Mouse (Mus musculus) heart, embryonic 10.5 days (tissue): Measurements from ENCODE around the gene Ctla4. TPM values are rescaled to one million over a fixed set of nuclear protein-coding genes. Genes with fewer than 3 reads are reported as not detected.

Experiments used
- DNase-seq: peaks from one replicate; pipeline ENCODE4 v3.0.0-alpha.2; 2017; ENCODE audit warnings: low spot score
- H3K27ac ChIP-seq: fragments of 300-500 bp; sonication (generic); 2 replicates; pipeline ENCODE4 v1.5.1; 2016; ENCODE audit warnings: mild to moderate bottlenecking
- H3K27me3 ChIP-seq: fragments of 300-500 bp; sonication (generic); 2 replicates; pipeline ENCODE4 v1.6.1; 2016; ENCODE audit warnings: mild to moderate bottlenecking; ENCODE audit not compliant: poor library complexity, insufficient read depth, severe bottlenecking
- H3K36me3 ChIP-seq: fragments of 300-500 bp; sonication (generic); 2 replicates; pipeline ENCODE4 v1.6.1; 2016; ENCODE audit warnings: mild to moderate bottlenecking, moderate library complexity
- H3K4me1 ChIP-seq: fragments of 300-500 bp; sonication (generic); 2 replicates; pipeline ENCODE4 v1.6.1; 2016; ENCODE audit warnings: mild to moderate bottlenecking
- H3K4me3 ChIP-seq: fragments of 300-500 bp; sonication (generic); 2 replicates; pipeline ENCODE4 v1.5.1; 2016; ENCODE audit warnings: mild to moderate bottlenecking, moderate library complexity
- H3K9me3 ChIP-seq: fragments of 300-500 bp; sonication (generic); 2 replicates; pipeline ENCODE4 v1.6.1; 2016; ENCODE audit warnings: mild to moderate bottlenecking, moderate library complexity
- WGBS: fragments of 180-500 bp; shearing (Covaris S2); methylation state at CpG from one replicate; pipeline ENCODE4 v1.1.7; 2016; 5-methylcytosine and 5-hydroxymethylcytosine counted together
- polyA plus RNA-seq: library from polyadenylated mRNA; unstranded; fragments of >200 nt; fragmentation: Nextera tagmentation; extraction: Ambion mirVana; gene quantifications from 2 replicates; pipeline ENCODE4 v1.2.1, GENCODE M21; 2016

Ctla4 gene
- polyA plus RNA-seq, 1 experiment from 2014 or later, result not detected

DNA sequence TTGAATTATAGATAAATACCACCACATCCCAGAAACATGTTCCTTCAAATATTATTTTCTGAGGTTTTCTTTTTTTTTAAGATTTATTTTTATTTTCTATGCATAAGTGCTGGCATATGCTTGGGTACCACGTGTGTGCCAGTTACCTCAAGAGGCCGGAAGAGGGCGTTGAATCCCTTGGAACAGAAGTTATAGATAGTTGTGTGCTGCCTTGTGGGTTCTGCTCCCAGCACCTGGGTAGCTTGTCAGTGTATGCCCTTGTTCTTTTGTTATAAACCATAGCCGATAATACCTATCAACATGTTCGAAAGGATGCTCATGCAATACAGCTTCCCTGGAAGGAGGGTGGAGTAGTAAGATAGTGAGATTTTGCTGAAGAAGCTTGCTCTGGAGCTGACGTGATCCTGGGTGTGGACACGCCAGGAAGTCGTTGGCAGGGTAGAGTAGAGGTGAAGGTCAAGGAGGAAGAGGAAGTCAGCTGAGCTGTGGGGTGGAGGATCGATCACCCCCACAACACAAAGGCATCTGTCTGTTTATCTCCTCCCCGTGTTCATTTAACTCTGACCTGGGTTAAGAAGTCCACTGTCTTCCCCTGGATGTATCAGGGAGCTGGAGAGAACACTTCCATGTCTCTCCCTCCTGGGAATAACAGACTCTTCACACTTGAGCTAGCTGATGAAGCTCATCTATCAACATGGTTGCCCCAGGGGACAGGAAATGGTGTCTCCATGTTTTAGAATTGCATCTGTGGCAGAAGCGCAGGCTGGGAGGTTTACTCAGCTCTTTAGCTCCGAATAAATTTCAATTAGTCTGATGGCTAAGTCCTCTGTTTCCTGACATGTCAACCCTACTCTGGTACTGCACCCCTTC lies 29.2 kb upstream of the Ctla4 start:
- H3K36me3 ChIP-seq, result no peaks in the 10 kb centered on the region
- H3K4me3 ChIP-seq, result no peak overlapping the region
- no peak overlapping the region for H3K27ac ChIP-seq
- DNase-seq, result no peak
- no peaks in the 10 kb centered on the region for H3K27me3 ChIP-seq
- 64% methylated on average over 12 of the region's 12 CpGs for WGBS
- H3K9me3 ChIP-seq, result no peaks in the 10 kb centered on the region
- H3K4me1 ChIP-seq, result peaks cover 23% of the 10 kb centered on the region

DNA sequence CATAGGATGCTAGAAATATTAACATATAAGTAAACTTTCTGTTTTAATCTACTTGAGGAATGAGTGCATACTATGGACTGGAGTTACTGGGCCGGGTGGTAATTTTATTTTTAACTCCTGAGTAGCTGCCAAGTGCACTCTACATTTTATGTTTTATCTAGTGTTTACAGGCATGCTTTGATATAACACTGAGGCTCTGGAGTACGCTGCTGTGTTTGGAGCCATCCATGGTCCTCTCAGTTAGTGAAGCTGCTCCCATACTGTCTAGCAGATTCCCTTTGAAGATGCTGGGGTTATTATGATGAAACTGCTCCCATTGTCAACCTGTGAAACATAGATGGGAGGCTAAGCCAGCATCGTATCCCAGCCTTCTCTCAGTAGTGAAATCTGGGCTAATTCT lies 27.6 kb upstream of the Ctla4 start:
- Histone ChIP-seq H3K9me3 (no peaks in the 10 kb centered on the region), H3K4me1 (peaks cover 21% of the 10 kb centered on the region), H3K4me3 (no peak overlapping the region), H3K27me3 (no peaks in the 10 kb centered on the region), H3K27ac (no peak overlapping the region), H3K36me3 (no peaks in the 10 kb centered on the region)
- 55% methylated on average over 3 of the region's 3 CpGs for WGBS
- DNase-seq, result no peak

DNA sequence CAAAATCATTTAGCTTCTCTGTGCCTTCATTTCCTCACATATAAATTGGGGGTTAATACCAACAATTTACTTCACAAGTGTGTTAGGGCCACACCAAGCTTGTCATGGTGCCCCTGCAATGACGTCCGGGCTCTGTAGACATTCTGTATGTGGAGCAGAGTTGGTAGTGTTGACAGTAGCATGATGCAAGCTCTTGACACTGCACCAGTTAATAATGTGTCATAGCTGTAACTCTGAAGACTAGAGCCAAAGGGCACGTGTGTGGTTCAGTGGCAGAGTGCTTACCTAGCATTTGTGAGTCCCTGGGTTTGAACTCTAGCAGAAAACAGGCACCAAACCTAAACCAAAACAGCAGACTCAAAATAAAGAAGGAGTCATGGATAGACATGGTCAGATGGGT lies 27.0 kb upstream of the Ctla4 start:
- Histone ChIP-seq H3K27me3 (no peaks in the 10 kb centered on the region), H3K4me1 (peaks cover 21% of the 10 kb centered on the region), H3K4me3 (no peak overlapping the region), H3K36me3 (no peaks in the 10 kb centered on the region), H3K9me3 (no peaks in the 10 kb centered on the region), H3K27ac (no peak overlapping the region)
- 75% methylated on average over 3 of the region's 3 CpGs for WGBS
- no peak for DNase-seq

DNA sequence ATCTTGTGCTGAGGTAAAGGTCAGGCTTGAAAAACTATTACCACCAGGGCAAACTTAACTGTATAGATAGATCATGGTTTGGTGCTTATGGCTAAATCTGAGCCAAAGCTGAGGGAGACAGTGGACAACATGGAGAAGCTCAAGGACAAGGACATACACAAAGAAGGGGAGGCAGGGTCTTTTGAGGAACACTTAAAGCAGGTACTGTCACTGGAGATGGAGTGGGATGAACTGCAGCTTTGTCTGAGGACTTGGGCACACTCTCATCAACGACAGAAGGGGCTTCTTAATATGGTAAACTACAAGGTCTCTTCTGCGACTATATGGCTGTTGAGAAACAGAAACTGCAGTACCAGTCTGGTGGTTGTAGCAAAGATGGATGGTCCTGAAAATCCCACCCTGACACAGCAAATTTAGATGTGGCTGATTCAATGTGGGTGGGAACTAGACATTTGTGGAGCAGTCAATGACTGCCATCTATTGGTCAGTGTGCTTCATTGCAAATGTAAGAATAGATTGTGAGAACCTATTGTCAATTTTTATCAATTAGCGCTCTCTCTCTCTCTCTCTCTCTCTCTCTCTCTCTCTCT lies 26.3 kb upstream of the Ctla4 start:
- no peak for DNase-seq
- Histone ChIP-seq H3K9me3 (no peaks in the 10 kb centered on the region), H3K27ac (no peak overlapping the region), H3K27me3 (no peaks in the 10 kb centered on the region), H3K4me1 (peaks cover 21% of the 10 kb centered on the region), H3K4me3 (peak overlapping the region; percentile 28), H3K36me3 (no peaks in the 10 kb centered on the region)
- WGBS, result 22% methylated on average over 3 of the region's 3 CpGs

DNA sequence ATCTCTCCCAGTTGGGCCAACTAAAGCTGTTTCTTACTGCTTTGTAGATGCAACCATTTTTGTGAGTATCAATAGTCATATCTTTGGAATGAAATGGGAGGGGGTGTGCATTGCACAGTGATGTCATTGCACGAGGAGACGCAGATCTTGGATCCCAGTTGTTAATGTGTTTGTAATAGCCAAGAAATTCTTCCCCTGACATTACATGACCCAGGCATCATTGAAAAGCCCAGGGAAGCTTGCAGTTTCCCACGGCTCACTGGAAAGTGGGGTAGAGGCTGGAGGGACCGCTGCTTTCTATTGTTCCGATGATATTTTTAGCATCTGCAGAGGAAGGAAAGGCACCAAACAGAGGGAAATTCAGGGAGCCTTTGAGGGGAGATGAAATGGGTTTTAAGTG lies 25.8 kb upstream of the Ctla4 start:
- DNase-seq, result no peak
- 42% methylated on average over 5 of the region's 5 CpGs for WGBS
- no peak overlapping the region for H3K27ac ChIP-seq
- no peaks in the 10 kb centered on the region for H3K27me3 ChIP-seq
- H3K4me1 ChIP-seq, result peaks cover 22% of the 10 kb centered on the region
- H3K4me3 ChIP-seq, result peak overlapping the region; percentile 28
- no peaks in the 10 kb centered on the region for H3K9me3 ChIP-seq
- H3K36me3 ChIP-seq, result no peaks in the 10 kb centered on the region

DNA sequence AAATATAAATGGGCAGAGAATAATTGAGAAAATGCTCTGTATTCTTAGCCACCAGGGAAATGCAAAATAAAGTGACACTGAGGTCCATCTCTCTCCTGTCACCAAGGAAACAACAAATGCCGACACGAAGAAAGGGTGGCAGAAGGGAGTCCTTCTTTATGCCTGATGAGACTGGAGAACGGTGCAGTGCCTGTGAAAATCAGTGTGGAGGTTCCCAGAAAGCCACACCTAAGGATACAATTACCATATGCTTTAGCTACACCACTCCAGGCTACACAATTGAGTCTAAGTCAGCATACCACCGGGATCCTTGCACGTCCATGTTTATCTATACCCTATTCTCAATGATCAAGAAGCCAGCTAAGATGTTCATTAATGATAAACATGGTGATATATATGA lies 25.4 kb upstream of the Ctla4 start:
- 77% methylated on average over 5 of the region's 5 CpGs for WGBS
- peaks cover 25% of the 10 kb centered on the region for H3K4me1 ChIP-seq
- H3K4me3 ChIP-seq, result no peak overlapping the region
- DNase-seq, result no peak
- no peaks in the 10 kb centered on the region for H3K27me3 ChIP-seq
- H3K27ac ChIP-seq, result no peak overlapping the region
- no peaks in the 10 kb centered on the region for H3K36me3 ChIP-seq
- H3K9me3 ChIP-seq, result no peaks in the 10 kb centered on the region

DNA sequence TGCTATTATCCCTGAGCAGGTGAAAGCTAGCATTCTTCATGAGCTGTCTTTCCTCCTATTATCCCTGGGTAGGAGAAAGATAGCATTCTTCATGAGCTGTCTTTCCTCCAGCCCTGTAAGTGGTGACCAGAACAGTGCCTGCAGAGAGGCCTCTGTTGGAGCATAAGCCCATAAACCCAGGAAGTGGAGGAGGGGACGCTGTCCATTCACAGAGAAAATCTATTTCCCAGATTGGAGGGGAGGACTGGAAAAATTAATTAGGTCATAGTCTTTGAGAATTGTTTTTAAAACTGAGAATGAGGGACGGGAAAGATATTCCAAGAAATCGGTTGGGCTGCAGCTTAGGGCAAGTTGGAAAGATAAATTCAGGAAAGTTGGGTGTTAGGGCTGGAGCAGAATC lies 24.3 kb upstream of the Ctla4 start:
- DNase-seq, result no peak

DNA sequence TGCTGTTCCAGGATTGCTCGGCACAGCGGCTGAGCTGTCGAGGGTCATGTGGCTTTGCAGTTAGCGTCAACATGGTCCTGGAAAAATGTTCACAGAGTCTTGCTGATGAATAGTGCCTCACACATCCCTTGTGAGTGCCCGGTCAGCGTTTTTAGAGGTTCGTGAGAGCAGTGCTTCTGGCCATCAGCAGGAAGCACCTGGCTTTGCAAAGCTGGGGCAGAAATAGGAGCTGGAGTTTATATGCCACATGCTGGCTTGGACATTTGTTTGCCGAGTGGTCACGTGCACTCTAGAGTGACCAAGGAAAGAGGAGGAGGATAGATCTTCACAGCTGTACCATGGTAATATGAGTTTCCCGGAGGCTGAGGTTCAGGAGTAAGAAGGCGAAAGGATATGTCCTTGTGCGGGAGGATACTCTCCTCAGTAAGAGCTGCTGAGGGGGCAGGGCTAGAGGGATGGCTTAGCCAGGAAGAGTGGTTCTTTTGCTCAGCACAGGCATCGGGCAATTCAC lies 23.8 kb upstream of the Ctla4 start:
- WGBS, result 47% methylated on average over 13 of the region's 13 CpGs
- peaks cover 25% of the 10 kb centered on the region for H3K4me1 ChIP-seq
- DNase-seq, result no peak
- H3K27me3 ChIP-seq, result no peaks in the 10 kb centered on the region
- H3K27ac ChIP-seq, result no peak overlapping the region; the same call in 1 of the 2 replicates
- H3K4me3 ChIP-seq, result no peak overlapping the region
- H3K36me3 ChIP-seq, result no peaks in the 10 kb centered on the region
- no peaks in the 10 kb centered on the region for H3K9me3 ChIP-seq

More for the DNA sequence above, 24.3 kb upstream of the Ctla4 start:
- Histone ChIP-seq H3K9me3 (no peaks in the 10 kb centered on the region), H3K4me3 (no peak overlapping the region), H3K4me1 (peaks cover 25% of the 10 kb centered on the region), H3K36me3 (no peaks in the 10 kb centered on the region), H3K27me3 (no peaks in the 10 kb centered on the region), H3K27ac (peak overlapping the region; percentile 37; the same call in 1 of the 2 replicates)
- WGBS, result 66% methylated on average over 3 of the region's 3 CpGs

DNA sequence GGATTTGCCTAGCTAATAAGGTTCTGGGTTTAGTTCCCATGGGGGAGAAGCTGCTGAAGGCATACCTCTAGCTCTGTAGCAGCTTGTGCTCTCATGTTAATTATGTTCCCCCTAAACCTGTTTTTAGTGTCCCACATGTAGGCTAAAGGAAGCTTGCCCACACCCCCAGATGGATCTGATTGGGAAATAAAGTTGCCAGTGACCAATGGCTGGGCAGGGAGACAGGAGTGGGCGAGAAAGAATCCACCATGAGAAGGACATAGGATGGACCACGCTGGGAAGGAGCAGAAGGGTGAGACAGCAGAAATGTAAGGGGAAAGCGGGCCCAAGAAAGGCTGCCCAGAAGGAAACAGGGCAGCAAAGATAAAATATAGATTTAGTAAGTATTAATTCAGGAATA lies 23.1 kb upstream of the Ctla4 start:
- H3K4me3 ChIP-seq, result no peak overlapping the region
- H3K4me1 ChIP-seq, result peaks cover 25% of the 10 kb centered on the region
- no peak for DNase-seq
- H3K27ac ChIP-seq, result no peak overlapping the region
- H3K9me3 ChIP-seq, result no peaks in the 10 kb centered on the region
- 64% methylated on average over 3 of the region's 3 CpGs for WGBS
- no peaks in the 10 kb centered on the region for H3K36me3 ChIP-seq
- H3K27me3 ChIP-seq, result no peaks in the 10 kb centered on the region

DNA sequence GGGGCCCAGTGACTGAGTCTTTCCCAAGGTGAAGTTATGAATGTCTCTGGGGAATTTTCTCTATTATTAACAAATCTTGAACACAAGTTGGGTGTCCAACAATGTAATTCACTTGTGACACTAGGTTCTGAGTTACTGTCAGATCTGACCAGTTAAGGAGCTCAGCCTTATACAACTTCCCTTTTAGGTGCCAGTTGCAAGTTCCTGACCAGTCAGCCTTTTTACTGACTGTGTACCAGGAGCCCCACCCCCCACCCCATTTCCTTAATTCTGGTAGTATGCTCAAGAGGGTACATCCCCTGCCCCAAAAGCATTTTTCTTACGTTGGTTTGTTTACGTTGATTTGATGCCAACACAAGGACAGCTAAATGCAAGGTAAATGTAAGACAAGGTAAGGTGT lies 21.6 kb upstream of the Ctla4 start:
- Histone ChIP-seq H3K27me3 (no peaks in the 10 kb centered on the region), H3K9me3 (no peaks in the 10 kb centered on the region), H3K36me3 (no peaks in the 10 kb centered on the region), H3K27ac (no peak overlapping the region), H3K4me3 (no peak overlapping the region), H3K4me1 (peaks cover 21% of the 10 kb centered on the region)
- WGBS, result 83% methylated on average over 2 of the region's 2 CpGs
- DNase-seq, result no peak

DNA sequence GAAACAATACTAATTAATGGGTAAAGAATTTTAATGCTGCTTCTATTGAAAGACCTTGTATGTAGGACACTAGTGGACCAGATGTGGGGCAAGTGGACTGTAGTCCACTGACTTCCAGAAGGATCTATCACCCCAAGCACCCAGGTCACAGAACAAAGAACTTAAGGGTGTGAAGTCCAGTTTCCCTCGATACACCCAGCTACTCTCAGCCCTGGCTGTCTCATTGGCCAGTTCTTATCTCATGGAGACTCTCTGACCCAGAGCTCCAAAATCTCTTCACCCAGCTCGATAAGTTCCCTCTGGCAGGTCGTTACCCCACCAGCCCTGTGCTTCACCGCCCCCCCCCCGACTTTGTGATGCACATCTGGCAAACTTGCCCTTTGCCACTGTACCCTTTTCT lies 20.8 kb upstream of the Ctla4 start:
- 49% methylated on average over 5 of the region's 5 CpGs for WGBS
- Histone ChIP-seq H3K4me3 (no peak overlapping the region), H3K27me3 (no peaks in the 10 kb centered on the region), H3K27ac (no peak overlapping the region), H3K9me3 (no peaks in the 10 kb centered on the region), H3K4me1 (peaks cover 17% of the 10 kb centered on the region), H3K36me3 (no peaks in the 10 kb centered on the region)
- DNase-seq, result no peak

DNA sequence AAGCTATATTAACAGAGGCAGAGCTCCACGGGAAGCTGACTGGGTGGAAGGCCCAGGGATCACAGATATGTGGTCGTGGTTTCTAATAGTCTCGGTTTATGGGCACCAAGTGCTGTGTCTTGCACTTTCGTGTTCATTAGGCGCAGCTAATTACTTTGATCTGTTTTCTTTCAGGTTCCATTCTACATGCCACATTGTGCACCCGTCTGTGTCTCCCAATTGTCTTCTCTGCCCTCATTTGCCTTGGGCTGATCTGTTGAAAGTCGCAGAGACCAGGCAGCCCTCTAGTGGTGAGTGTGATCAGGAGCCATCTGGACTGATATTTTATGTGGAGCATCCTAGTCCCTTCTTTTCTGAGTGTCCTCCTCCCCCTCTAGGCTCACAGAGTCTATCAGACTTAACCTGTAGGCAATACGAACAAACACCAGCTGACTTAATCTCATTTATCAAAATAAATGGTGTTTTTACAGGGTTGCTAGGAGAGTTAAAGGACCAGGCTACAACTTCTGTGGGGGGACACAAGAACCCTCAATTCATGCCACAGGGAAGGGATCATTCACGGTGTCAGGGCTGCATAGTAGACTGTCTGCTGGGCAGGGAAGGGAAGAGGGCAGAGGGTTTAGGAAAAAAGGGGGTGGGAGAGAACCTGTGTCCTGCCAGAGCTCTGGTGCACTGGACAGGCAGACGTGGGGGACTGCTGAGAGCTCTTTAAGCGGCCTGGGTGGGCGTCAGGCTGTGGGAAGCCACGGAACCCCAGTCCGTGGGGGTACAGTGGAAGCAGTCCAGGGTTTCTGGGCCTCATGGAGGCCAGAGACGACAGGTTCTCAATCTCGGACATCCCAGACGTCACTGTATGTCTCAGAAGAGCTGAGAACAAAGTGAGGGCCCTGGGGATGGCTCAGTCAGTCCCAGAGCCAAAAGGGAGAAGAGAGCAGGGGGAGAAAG lies 18.2 kb upstream of the Ctla4 start:
- Histone ChIP-seq H3K4me1 (peaks cover 5% of the 10 kb centered on the region; the same call in 1 of the 2 replicates), H3K27ac (no peak overlapping the region), H3K36me3 (no peaks in the 10 kb centered on the region), H3K9me3 (no peaks in the 10 kb centered on the region), H3K4me3 (no peak overlapping the region), H3K27me3 (no peaks in the 10 kb centered on the region)
- WGBS, result 74% methylated on average over 17 of the region's 17 CpGs
- DNase-seq, result no peak
